Mouse (Mus musculus) kidney, adult 2 months (tissue): ENCODE results near the gene Phlpp1.

Source experiments
- CTCF ChIP-seq: fragments of 200-500 bp; conservative IDR thresholded peaks from 2 replicates; pipeline ENCODE4 v1.5.1; 2011; ENCODE audit warnings: low read depth, mild to moderate bottlenecking, control low read depth, low read length, moderate library complexity, mixed read lengths; ENCODE audit not compliant: insufficient read depth, insufficient read length
- POLR2A ChIP-seq: fragments of 200-500 bp; IDR thresholded peaks from one replicate; pipeline ENCODE4 v1.6.1; 2011; ENCODE audit warnings: low read depth, low read length, control low read depth

DNA sequence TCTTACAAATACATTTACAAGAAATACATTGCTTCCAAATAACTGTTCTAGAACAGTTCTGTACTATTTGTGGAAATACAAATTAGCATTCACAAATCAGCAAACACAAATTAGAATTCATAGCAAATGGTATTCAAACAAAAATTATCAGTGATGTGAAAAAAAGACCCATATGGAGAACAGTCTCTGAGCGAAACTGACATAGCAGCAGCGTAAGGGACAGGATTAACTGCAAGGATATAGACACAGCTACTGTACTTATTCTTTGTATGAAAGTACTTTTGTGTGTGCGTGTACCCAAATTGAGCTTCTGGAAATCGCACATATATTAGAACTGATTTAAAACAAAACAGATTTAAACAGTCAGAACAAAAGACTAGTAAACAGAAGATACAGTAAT is 103.6 kb downstream of the Phlpp1 start:
- TF ChIP-seq CTCF: no peak
- no peak for TF ChIP-seq POLR2A
